Mouse (Mus musculus): Measurements from ENCODE around the gene Mc1r.
A peak's percentile ranks its signal among the peaks of the same experiment; 100 is the strongest.

The Mc1r gene

GRCm38 (mm10) chr8:123406786-123407185 is at the start of gene Mc1r:
Mc1r (plus strand) TSS chr8:123407107.
- peak; percentile 83 for DNase-seq (ENCODE audit: low read depth, low spot score)

- DNase-seq (ENCODE audit: low read depth, low spot score) = peak; percentile 74
Measured at GRCm38 (mm10) chr8:123361082-123361739, 45.7 kb upstream of the Mc1r start.

GRCm38 (mm10) chr8:123373403-123374238 is 33.3 kb upstream of the Mc1r start, which contains the start of gene Tcf25:
Tcf25 (plus strand) TSS chr8:123373753.
- peak; percentile 98 for DNase-seq (ENCODE audit: low read depth, low spot score)

- peak; percentile 94 for DNase-seq (ENCODE audit: low read depth, low spot score)
Measured at GRCm38 (mm10) chr8:123374239-123374578, 32.7 kb upstream of the Mc1r start.

GRCm38 (mm10) chr8:123375701-123376100 is 31.2 kb upstream of the Mc1r start:
- no peak for DNase-seq (ENCODE audit: low read depth, low spot score)

- DNase-seq (ENCODE audit: low read depth, low spot score) = no peak
Measured at GRCm38 (mm10) chr8:123376106-123376505, 30.8 kb upstream of the Mc1r start.

GRCm38 (mm10) chr8:123381711-123382110 is 25.2 kb upstream of the Mc1r start:
- no peak for DNase-seq (ENCODE audit: low read depth, low spot score)

GRCm38 (mm10) chr8:123382516-123382915 is 24.4 kb upstream of the Mc1r start:
- no peak for DNase-seq (ENCODE audit: low read depth, low spot score)

GRCm38 (mm10) chr8:123384883-123385540 is 21.9 kb upstream of the Mc1r start:
- DNase-seq (ENCODE audit: low read depth, low spot score) = peak; percentile 45

- DNase-seq (ENCODE audit: low read depth, low spot score) = no peak
Measured at GRCm38 (mm10) chr8:123387041-123387440, 19.9 kb upstream of the Mc1r start.

- no peak for DNase-seq (ENCODE audit: low read depth, low spot score)
Measured at GRCm38 (mm10) chr8:123387801-123388200, 19.1 kb upstream of the Mc1r start.

- no peak for DNase-seq (ENCODE audit: low read depth, low spot score)
Measured at GRCm38 (mm10) chr8:123389026-123389425, 17.9 kb upstream of the Mc1r start.

- no peak for DNase-seq (ENCODE audit: low read depth, low spot score)
Measured at GRCm38 (mm10) chr8:123398308-123398707, 8.6 kb upstream of the Mc1r start.

- DNase-seq (ENCODE audit: low read depth, low spot score) = no peak
Measured at GRCm38 (mm10) chr8:123401936-123402335, 5.0 kb upstream of the Mc1r start.

GRCm38 (mm10) chr8:123402730-123403326 is 4.1 kb upstream of the Mc1r start:
- DNase-seq (ENCODE audit: low read depth, low spot score) = no peak

GRCm38 (mm10) chr8:123404521-123404920 is 2.4 kb upstream of the Mc1r start:
- no peak for DNase-seq (ENCODE audit: low read depth, low spot score)

- DNase-seq (ENCODE audit: low read depth, low spot score) = no peak
Measured at GRCm38 (mm10) chr8:123407612-123408011, 705 bp downstream of the Mc1r start.

GRCm38 (mm10) chr8:123408586-123409544 is 2.0 kb downstream of the Mc1r start:
- DNase-seq (ENCODE audit: low read depth, low spot score) = peak; percentile 50

- peak; percentile 73 for DNase-seq (ENCODE audit: low read depth, low spot score)
Measured at GRCm38 (mm10) chr8:123410049-123410587, 3.2 kb downstream of the Mc1r start.

GRCm38 (mm10) chr8:123410788-123411187 is 3.9 kb downstream of the Mc1r start:
- DNase-seq (ENCODE audit: low read depth, low spot score) = no peak

GRCm38 (mm10) chr8:123411246-123411645 is 4.3 kb downstream of the Mc1r start, which contains the start of gene Tubb3:
Tubb3 (plus strand) TSS chr8:123411424.
- DNase-seq (ENCODE audit: low read depth, low spot score) = peak; percentile 91
